Mouse (Mus musculus): ENCODE data around the gene Bcl11a. TPM values are rescaled to one million over a fixed set of nuclear protein-coding genes. Genes with fewer than 3 reads are reported as not detected.
A peak's percentile ranks its signal among the peaks of the same experiment; 100 is the strongest.

The Bcl11a gene
- 26.4 and 30.1 TPM in 2 replicates for polyA plus RNA-seq (2014; fragmentation: Nextera tagmentation; extraction: Ambion mirVana)

DNA sequence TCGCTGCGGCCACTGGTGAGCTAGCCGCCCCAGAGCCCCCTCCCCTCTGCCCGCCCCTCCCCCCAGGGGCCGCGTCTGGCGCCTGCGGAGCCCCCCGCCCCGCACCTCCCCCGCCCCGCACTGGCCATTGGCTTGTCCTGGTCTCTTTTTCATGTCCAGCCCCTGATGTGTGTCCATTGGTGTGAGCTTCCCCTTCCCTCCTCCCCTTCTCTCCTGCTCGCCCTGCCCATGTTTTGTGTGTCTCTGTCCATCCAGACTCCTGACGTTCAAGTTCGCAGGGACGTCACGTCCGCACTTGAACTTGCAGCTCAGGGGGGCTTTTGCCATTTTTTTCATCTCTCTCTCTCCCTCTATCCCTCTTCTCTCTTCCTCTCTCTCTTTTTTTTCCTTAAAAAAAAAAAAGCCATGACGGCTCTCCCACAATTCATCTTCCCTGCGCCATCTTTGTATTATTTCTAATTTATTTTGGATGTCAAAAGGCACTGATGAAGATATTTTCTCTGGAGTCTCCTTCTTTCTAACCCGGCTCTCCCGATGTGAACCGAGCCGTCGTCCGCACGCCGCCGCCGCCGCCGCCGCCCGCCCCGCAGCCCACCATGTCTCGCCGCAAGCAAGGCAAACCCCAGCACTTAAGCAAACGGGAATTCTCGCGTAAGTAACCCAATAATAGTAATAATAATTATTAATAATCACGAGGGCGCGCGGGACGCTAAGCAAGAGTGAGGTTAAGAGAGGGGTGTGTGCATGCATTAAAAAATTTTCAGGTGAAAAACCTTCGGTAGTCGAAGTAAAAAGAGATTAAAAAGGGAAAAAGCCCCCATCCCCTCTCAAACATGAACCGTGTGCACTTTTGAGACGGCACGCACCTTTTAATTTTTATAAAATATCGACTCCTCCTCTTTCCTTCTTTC, at the start of gene Bcl11a:
Gene Bcl11a, plus strand, starts transcription at position 262 of the 911 bp plus-strand sequence.
- Histone ChIP-seq H3K27ac (replicated peaks; ENCODE audit: low read depth, low read length) (peak within 1 kb of the TSS; percentile 98), H3K9ac (ENCODE audit: low read depth, low read length) (peak within 1 kb of the TSS; percentile 95), H3K36me3 (ENCODE audit: control insufficient read depth, insufficient read depth, low read length) (no peaks in the 10 kb centered on the region), H3K27me3 (replicated peaks; ENCODE audit: control insufficient read depth, insufficient read depth, low read length) (no peaks in the 10 kb centered on the region; the same call in 1 of the 2 replicates), H3K9me3 (ENCODE audit: control insufficient read depth, low read length) (no peaks in the 10 kb centered on the region), H3K4me3 (ENCODE audit: low read depth, low read length) (peak within 1 kb of the TSS; percentile 82), H3K4me1 (ENCODE audit: control insufficient read depth, insufficient read depth, low read length) (peaks cover 11% of the 10 kb centered on the region), H3K4me2 (ENCODE audit: low read depth, low read length) (peak within 1 kb of the TSS; percentile 97)
- ATAC-seq (ENCODE audit: low read depth) (peak; percentile 71), DNase-seq (ENCODE audit: low spot score) (peak; percentile 97)
- under 1% methylated on average over 39 of the region's 51 CpGs for WGBS

GRCm38 (mm10) chr11:24044025-24044424, 33.8 kb upstream of the Bcl11a start:
- DNase-seq (ENCODE audit: low spot score) (peak; percentile 23), ATAC-seq (ENCODE audit: low read depth) (no peak)
- Histone ChIP-seq H3K9ac (ENCODE audit: low read depth, low read length) (no peak overlapping the region), H3K4me1 (ENCODE audit: control insufficient read depth, insufficient read depth, low read length) (no peaks in the 10 kb centered on the region), H3K36me3 (ENCODE audit: control insufficient read depth, insufficient read depth, low read length) (no peaks in the 10 kb centered on the region), H3K4me3 (ENCODE audit: low read depth, low read length) (no peak overlapping the region), H3K4me2 (ENCODE audit: low read depth, low read length) (no peak overlapping the region), H3K27ac (replicated peaks; ENCODE audit: low read depth, low read length) (no peak overlapping the region), H3K9me3 (ENCODE audit: control insufficient read depth, low read length) (no peaks in the 10 kb centered on the region), H3K27me3 (replicated peaks; ENCODE audit: control insufficient read depth, insufficient read depth, low read length) (no peaks in the 10 kb centered on the region)
- 61% methylated on average over 6 of the region's 6 CpGs for WGBS

DNA sequence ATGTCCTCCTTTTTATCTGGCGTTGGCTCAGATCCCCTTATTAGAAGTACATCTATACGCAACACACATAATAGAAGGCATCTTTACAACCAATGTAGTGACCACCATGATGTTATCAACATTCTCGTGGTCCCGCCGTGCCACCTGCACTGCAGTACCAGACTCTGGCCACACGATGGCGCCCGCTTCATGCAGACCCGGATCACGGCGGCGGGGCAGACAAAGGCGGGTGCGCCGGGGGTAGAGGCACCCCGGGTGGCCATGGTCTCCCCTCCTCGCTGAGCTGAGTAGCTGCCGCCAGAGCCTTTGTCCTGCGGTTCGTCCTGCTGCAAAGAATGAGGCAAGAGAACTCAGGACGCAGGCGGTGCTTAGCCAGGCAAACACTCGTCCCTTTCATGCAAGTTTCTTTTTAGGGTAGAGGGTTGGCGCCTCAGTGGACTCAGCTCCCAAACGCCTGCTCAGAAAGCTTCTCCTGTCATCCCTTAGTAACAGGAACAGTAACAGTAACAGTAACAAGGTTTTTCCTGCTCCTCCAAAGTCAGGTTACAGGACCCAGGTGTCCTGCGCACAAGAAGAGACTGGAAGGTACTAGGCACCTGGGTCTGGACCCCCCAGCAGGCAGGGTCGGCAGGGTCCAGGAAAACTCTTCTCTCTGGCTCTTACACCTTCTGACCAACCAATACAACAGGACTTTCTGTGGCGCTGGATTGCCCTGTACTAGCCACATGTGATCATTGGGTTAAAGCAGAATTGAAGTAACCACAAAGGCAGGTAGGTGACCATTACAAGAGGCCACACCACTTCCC, 28.4 kb upstream of the Bcl11a start:
- Histone ChIP-seq H3K9ac (ENCODE audit: low read depth, low read length) (peak overlapping the region; percentile 82), H3K4me2 (ENCODE audit: low read depth, low read length) (peak overlapping the region; percentile 65), H3K27ac (replicated peaks; ENCODE audit: low read depth, low read length) (no peak overlapping the region; the same call in 1 of the 2 replicates), H3K4me3 (ENCODE audit: low read depth, low read length) (peak overlapping the region; percentile 52), H3K4me1 (ENCODE audit: control insufficient read depth, insufficient read depth, low read length) (peaks cover 4% of the 10 kb centered on the region; the same call in 1 of the 2 replicates), H3K36me3 (ENCODE audit: control insufficient read depth, insufficient read depth, low read length) (no peaks in the 10 kb centered on the region), H3K9me3 (ENCODE audit: control insufficient read depth, low read length) (no peaks in the 10 kb centered on the region), H3K27me3 (replicated peaks; ENCODE audit: control insufficient read depth, insufficient read depth, low read length) (no peaks in the 10 kb centered on the region)
- peak; percentile 85 for DNase-seq (ENCODE audit: low spot score)
- 3% methylated on average over 28 of the region's 28 CpGs for WGBS
- peak; percentile 91 for ATAC-seq (ENCODE audit: low read depth)

DNA sequence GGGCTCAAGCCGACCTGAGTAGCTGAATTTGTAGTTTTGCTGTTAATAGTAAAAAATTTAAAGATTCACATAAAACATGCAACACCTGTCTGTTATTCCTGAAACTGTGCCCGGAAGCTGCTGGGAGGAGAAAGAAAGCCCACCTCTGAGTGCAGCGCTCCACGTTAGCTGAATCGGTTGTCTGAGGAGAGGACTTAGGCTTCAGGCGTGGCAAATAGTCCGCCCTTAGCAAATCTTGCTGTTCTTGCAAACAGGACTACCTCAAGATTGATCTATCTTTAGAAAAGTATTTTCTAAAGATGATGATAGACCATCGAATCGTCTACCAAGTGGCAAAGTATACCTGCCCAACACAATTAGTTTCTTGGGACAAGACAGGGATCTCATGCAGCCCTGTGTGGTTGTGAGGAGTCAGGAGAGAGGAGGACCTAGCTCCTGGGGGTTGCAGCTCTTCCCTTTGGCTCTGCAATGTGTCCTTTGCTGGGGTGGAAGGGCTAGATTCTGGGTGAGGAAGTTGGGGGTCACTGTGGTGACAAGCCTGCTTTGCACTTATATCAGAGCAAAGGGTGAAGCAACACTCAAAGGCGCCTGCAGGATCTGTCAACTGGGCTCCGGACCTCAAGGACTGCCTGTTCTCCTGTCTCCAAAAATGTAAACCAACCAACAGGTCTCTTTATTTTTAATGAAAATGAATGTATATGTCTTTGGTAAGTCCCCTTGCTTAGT, 27.7 kb upstream of the Bcl11a start:
- H3K4me1 ChIP-seq (ENCODE audit: control insufficient read depth, insufficient read depth, low read length) = peaks cover 4% of the 10 kb centered on the region; the same call in 1 of the 2 replicates
- peak overlapping the region; percentile 65 for H3K4me2 ChIP-seq (ENCODE audit: low read depth, low read length)
- 79% methylated on average over 11 of the region's 11 CpGs for WGBS
- H3K4me3 ChIP-seq (ENCODE audit: low read depth, low read length) = no peak overlapping the region
- H3K9me3 ChIP-seq (ENCODE audit: control insufficient read depth, low read length) = no peaks in the 10 kb centered on the region
- H3K27me3 ChIP-seq (replicated peaks; ENCODE audit: control insufficient read depth, insufficient read depth, low read length) = no peaks in the 10 kb centered on the region
- ATAC-seq (ENCODE audit: low read depth) (no peak), DNase-seq (ENCODE audit: low spot score) (no peak)
- H3K9ac ChIP-seq (ENCODE audit: low read depth, low read length) = no peak overlapping the region
- no peak overlapping the region for H3K27ac ChIP-seq (replicated peaks; ENCODE audit: low read depth, low read length)
- no peaks in the 10 kb centered on the region for H3K36me3 ChIP-seq (ENCODE audit: control insufficient read depth, insufficient read depth, low read length)

GRCm38 (mm10) chr11:24052882-24053281, 25.0 kb upstream of the Bcl11a start:
- H3K4me1 ChIP-seq (ENCODE audit: control insufficient read depth, insufficient read depth, low read length) = peaks cover 4% of the 10 kb centered on the region; the same call in 1 of the 2 replicates
- no peaks in the 10 kb centered on the region for H3K27me3 ChIP-seq (replicated peaks; ENCODE audit: control insufficient read depth, insufficient read depth, low read length)
- no peak overlapping the region for H3K27ac ChIP-seq (replicated peaks; ENCODE audit: low read depth, low read length)
- H3K9ac ChIP-seq (ENCODE audit: low read depth, low read length) = no peak overlapping the region
- DNase-seq (ENCODE audit: low spot score) (peak; percentile 14), ATAC-seq (ENCODE audit: low read depth) (no peak)
- WGBS = 72% methylated on average over 6 of the region's 6 CpGs
- H3K9me3 ChIP-seq (ENCODE audit: control insufficient read depth, low read length) = no peaks in the 10 kb centered on the region
- H3K4me2 ChIP-seq (ENCODE audit: low read depth, low read length) = no peak overlapping the region
- H3K36me3 ChIP-seq (ENCODE audit: control insufficient read depth, insufficient read depth, low read length) = no peaks in the 10 kb centered on the region
- no peak overlapping the region for H3K4me3 ChIP-seq (ENCODE audit: low read depth, low read length)

DNA sequence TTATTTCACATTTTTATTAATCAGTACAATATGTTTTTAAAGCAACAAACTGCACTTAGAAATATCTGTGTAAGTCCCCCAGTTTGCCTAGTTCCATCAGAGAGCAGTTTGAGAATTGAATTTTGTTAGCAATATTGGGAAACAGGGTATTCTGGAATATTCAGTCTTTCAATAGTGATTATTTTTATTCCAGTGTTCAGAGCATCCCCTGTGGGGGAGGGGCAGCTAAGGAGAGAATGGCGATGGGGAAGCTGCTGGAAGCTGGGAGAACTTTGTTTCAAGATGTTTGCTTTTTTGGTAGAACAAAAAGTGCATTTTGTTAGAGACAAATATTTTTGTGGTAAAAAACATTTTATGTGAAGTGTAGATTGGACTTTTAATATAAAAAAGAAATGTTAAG, 18.7 kb upstream of the Bcl11a start:
- no peaks in the 10 kb centered on the region for H3K9me3 ChIP-seq (ENCODE audit: control insufficient read depth, low read length)
- DNase-seq (ENCODE audit: low spot score) = no peak
- no peaks in the 10 kb centered on the region for H3K36me3 ChIP-seq (ENCODE audit: control insufficient read depth, insufficient read depth, low read length)
- no peak overlapping the region for H3K27ac ChIP-seq (replicated peaks; ENCODE audit: low read depth, low read length)
- H3K4me3 ChIP-seq (ENCODE audit: low read depth, low read length) = no peak overlapping the region
- no peak overlapping the region for H3K9ac ChIP-seq (ENCODE audit: low read depth, low read length)
- 22% methylated on average over 1 of the region's 1 CpGs for WGBS
- H3K27me3 ChIP-seq (replicated peaks; ENCODE audit: control insufficient read depth, insufficient read depth, low read length) = no peaks in the 10 kb centered on the region; the same call in 1 of the 2 replicates
- H3K4me1 ChIP-seq (ENCODE audit: control insufficient read depth, insufficient read depth, low read length) = peaks cover 10% of the 10 kb centered on the region
- no peak overlapping the region for H3K4me2 ChIP-seq (ENCODE audit: low read depth, low read length)
- ATAC-seq (ENCODE audit: low read depth) = no peak

- Histone ChIP-seq H3K36me3 (ENCODE audit: control insufficient read depth, insufficient read depth, low read length) (no peaks in the 10 kb centered on the region), H3K27me3 (replicated peaks; ENCODE audit: control insufficient read depth, insufficient read depth, low read length) (no peaks in the 10 kb centered on the region; the same call in 1 of the 2 replicates), H3K4me2 (ENCODE audit: low read depth, low read length) (peak overlapping the region; percentile 62), H3K27ac (replicated peaks; ENCODE audit: low read depth, low read length) (no peak overlapping the region), H3K9me3 (ENCODE audit: control insufficient read depth, low read length) (no peaks in the 10 kb centered on the region), H3K4me1 (ENCODE audit: control insufficient read depth, insufficient read depth, low read length) (peaks cover 10% of the 10 kb centered on the region), H3K4me3 (ENCODE audit: low read depth, low read length) (peak overlapping the region; percentile 37), H3K9ac (ENCODE audit: low read depth, low read length) (no peak overlapping the region)
- ATAC-seq (ENCODE audit: low read depth) (no peak), DNase-seq (ENCODE audit: low spot score) (no peak)
- 11% methylated on average over 5 of the region's 5 CpGs for WGBS
These were observed 17.4 kb upstream of the Bcl11a start for GRCm38 (mm10) chr11:24060428-24060827.

GRCm38 (mm10) chr11:24061819-24062218, 16.0 kb upstream of the Bcl11a start:
- WGBS = under 1% methylated on average over 14 of the region's 14 CpGs
- H3K9ac ChIP-seq (ENCODE audit: low read depth, low read length) = peak overlapping the region; percentile 41; the same call in 1 of the 2 replicates
- ATAC-seq (ENCODE audit: low read depth) = peak; percentile 67; the same call in 1 of the 2 replicates
- no peaks in the 10 kb centered on the region for H3K36me3 ChIP-seq (ENCODE audit: control insufficient read depth, insufficient read depth, low read length)
- no peaks in the 10 kb centered on the region for H3K9me3 ChIP-seq (ENCODE audit: control insufficient read depth, low read length)
- no peaks in the 10 kb centered on the region; the same call in 1 of the 2 replicates for H3K27me3 ChIP-seq (replicated peaks; ENCODE audit: control insufficient read depth, insufficient read depth, low read length)
- H3K27ac ChIP-seq (replicated peaks; ENCODE audit: low read depth, low read length) = no peak overlapping the region
- peaks cover 10% of the 10 kb centered on the region for H3K4me1 ChIP-seq (ENCODE audit: control insufficient read depth, insufficient read depth, low read length)
- peak overlapping the region; percentile 33 for H3K4me3 ChIP-seq (ENCODE audit: low read depth, low read length)
- H3K4me2 ChIP-seq (ENCODE audit: low read depth, low read length) = peak overlapping the region; percentile 62
- no peak for DNase-seq (ENCODE audit: low spot score)
